Mouse (Mus musculus): ENCODE data around the gene Cmtm6. TPM values are rescaled to one million over a fixed set of nuclear protein-coding genes. Genes with fewer than 3 reads are reported as not detected.
"Not testable (repeated sequence)": the region's sequence is repeated elsewhere in the genome, so short reads cannot be mapped to it uniquely, and the experiment has no call there.

Cmtm6 gene
- 10 to 100 TPM; 22.1 to 22.4 TPM for total RNA-seq (2021)

DNA sequence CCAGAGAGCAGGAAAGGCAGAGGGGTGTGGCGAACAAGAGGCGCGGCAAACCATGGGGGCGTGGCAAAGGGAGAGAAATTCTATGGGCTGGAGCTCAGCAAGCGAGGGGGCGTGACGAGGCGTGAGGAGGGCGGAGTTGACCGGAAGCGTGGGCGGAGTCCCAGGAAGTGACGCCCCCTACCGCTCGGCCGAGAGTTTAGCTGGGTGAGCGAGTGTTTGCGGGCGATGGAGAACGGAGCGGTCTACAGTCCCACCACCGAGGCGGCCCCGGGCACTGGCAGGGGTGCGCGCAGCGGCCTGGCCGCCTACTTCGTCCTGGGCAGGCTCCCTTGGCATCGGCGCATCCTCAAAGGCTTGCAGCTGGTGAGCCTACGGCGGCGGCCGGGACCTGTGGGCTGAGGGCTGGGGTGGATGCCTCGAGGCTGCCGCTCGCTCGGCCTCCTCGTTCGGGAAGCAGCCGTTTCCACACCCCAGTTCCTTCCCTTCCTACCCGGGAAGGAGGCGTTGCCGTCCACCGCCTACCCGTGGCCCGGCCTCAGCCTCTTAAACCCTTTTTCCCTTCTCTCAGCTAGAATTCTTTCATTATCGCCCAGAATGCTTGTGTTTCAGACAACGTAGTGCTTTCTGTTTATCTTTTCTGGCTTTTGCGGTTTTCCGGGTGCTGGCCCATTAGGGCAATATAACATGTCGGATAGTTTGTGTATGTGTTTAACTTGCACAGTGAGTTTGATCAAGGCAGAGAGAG, at the start of gene Cmtm6:
Gene Cmtm6, plus strand, starts transcription at position 106 of the 745 bp plus-strand sequence.
- peak; percentile 95 for DNase-seq

DNA sequence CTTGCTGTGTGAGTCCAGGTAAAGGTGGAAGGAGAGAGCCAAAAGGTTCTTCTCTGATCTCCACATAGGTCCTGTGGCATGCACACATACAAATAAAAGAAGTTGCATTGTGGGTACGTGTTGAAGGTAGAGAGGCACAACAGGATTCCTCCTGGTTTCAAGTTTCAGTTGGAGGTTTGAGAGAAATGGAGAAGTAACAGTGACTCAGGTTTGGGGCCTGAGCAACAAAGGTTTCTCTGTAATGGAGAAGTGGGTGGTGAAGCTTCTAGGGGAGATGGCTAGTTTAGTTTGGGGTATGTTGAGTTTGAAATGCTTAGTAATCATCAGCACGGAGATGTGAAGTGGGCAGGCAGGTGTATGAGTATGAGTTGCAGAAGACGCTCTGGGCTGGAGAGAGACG, 48.7 kb upstream of the Cmtm6 start:
- no peak for DNase-seq

DNA sequence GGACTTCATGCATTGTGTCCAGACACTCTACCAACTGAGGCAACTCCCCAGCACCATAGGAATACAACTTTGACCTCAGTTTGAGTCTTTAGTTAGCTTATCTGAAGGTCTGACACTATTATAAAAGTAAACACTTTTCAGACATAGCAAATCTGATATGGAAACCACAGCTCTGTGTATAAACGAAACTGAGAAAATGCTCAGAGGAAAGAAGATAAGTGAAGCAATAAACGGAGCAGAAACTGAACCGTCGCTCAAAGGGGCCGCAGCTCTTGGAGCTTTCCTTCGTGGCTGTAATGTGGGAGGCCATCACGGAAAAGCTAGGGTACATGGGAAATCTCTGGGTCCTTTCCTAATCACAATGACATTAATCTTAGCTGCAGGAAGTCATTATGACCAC, 44.7 kb upstream of the Cmtm6 start:
- DNase-seq = no peak

DNA sequence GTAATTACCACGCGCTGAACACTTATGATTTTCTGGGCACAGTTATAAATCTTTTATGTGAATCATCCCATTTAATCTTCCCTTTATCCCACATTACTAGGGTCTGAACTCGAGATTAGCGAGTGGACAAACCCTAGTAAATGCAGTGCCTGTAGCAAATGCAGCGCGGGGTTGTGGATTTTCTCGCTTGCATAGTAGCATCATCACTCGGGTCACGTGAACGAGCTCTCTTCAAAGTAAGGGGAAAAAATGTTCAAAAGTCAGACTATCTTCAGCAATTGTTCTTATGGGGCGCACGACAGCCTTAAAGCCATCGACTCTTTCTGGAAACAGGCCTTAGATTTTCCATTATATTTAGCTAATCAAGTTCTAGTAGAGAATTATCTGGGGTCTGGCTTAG, 43.3 kb upstream of the Cmtm6 start:
- DNase-seq = no peak

DNA sequence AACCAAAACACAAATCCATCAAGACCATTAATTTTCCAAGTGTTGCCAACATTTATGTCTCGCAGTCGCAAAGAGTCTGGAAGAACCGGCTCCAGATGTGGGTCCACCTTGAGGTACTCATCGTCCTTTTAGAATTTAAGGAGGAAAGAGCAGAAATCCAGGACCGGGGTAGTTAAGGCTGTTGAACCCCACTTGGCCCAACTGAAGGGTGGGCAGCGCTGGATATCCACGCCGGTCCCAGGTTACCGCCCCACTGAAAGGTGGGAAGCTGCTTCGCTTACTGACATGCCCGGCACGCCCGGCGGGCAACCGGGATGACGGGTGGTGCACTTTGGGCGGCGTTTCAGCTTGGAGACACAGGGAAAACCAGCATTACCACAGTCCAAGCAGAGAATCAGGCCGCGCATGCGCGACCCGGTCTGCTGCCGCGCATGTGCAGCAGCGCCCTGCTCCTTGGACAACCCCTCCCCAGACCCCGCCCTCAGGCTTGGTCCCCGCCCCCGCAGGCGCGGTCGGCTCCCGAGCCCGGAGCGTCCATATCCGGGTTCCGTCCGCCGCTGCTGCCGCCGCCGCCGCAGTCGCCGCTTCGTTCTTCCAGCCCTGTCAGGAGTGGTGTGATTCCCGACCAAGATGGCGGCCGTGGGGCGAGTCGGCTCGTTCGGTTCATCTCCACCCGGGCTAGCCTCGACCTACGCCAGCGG, 42.5 kb upstream of the Cmtm6 start, which contains the start of gene Dync1li1:
Gene Dync1li1, plus strand, starts transcription at position 539 of the 701 bp plus-strand sequence.
- DNase-seq = peak; percentile 96 to 97

DNA sequence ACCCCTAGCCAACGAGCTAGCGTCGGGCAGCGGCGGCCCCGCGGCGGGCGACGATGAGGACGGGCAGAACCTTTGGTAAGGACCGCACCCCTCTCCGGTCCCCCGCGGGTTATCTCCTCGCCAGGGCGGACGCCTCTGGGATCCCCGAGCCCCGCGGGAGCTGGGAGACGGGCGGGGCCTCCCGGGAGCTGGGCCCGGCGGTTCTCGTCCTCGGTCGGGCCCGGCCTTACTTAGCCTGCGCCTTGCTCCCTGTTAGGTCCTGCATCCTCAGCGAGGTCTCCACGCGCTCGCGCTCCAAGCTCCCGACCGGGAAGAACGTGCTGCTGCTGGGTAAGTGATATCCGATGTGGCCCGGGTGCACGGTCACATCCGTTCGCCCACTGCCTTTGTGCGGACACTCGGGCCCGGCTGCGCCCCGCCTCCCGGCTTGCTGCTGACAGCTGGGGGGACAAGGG, 41.9 kb upstream of the Cmtm6 start:
- peak in 1 of 2 experiments; percentile 38 for DNase-seq

DNA sequence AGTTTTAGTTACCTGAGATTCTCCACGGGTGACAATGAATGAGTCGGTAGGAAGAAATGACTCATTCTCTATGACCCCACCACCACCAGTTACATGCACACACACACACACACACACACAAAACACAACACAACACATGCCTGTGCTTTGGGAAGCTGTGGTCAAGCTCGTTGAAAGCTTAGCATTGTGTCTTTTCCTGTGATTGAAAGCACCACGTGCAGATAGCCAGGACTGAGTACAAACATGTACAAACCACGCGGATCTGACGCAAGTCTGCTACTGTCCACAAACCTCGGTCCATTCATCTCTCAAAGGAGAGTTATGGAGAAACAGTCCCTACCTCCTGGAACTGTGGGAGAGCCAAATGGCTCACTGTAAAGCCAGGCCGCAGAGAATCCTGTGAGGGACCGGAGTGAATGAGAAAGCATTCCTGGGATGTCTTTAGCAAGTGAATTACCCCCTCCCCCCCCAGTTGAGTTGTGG, 40.8 kb upstream of the Cmtm6 start:
- no peak for DNase-seq

DNA sequence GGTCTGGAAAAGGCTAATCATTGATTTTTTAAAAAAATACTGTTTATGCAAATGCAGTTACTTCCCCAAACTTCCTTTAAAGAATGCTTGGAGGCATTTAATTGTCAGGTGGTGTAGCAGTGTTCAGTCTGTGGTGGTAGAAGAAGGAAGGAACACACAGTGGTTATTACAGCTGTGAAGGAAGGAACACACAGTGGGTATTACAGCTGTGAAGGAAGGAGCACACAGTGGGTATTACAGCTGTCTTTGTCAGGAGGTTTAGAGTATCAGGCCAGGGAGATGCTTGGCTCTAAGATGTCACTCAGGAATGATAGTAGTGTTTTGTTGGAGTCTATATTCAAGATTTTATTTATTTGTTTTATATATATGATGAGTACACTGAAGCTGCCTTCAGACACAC, 39.8 kb upstream of the Cmtm6 start:
- DNase-seq = no peak

DNA sequence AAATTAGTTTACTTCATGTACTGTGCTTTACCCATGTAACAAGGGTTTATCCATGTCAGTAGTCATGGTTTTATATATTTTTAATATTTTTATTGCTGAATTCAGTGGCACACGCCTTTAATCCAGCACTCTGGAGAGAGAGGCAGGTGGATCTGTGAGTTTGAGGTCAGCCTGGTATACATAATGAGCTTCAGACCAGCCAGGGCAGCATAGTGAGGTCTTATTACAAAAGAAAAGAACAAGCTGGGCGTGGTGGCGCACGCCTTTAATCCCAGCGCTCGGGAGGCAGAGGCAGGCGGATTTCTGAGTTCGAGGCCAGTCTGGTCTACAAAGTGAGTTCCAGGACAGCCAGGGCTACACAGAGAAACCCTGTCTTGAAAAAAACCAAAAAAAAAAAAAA, 35.3 kb upstream of the Cmtm6 start:
- DNase-seq = not testable (repeated sequence)

DNA sequence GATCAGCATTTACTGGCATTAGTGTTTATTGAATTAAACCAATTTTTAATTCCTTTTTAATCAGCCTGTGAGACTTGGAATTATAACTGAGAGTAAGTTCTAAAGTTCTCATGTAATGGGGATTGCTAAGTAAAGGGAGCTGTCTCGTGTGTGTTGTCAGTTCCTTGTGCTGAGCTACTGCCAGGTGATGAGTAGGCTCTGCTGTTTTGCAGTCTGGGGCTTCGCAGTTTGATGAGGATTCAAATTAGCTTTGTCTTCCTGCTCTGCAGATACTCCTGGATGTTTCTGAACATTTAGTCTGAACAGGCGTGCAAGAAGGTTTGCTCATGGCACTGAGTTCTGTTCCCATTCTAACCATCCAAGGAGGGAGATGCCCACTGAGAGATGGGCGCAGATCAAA, 33.8 kb upstream of the Cmtm6 start:
- DNase-seq = no peak

DNA sequence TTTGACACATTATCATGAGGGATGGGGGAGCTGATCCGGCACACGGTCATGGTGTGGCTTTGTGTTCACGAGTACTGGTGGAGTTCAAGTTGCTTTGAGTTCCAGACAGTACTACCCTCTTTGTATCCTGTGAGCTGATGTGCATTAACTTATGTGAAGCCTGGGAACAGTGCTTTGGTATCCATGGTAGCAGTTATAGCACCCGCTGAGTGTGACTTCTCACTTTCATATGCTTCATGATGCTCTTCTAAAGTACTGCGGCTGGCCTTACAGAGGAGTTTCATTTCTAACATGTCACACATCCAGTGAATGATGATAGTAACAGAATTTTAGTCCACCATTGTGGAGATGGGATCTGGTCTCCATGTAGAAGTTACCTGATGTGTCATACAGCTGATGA, 33.0 kb upstream of the Cmtm6 start:
- no peak for DNase-seq

DNA sequence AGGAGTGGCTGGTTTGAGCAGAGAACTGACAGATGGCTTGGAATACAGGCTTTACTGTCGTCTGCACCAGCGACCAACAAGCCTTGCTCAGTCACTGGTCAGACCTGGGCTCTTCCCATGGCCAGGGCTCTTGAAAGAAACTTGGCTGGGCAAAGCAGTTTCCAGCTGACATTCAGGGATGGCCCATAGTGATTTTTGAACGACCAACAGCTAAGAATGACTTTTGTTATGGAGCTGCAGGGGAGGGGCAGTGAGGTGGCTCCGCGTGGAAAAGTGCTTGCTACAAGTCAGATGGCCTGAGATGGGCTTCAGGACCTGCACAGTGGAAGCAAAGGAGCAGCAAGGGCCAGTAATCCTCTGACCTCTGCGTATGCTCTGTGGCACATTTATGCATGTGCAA, 31.7 kb upstream of the Cmtm6 start:
- no peak for DNase-seq

DNA sequence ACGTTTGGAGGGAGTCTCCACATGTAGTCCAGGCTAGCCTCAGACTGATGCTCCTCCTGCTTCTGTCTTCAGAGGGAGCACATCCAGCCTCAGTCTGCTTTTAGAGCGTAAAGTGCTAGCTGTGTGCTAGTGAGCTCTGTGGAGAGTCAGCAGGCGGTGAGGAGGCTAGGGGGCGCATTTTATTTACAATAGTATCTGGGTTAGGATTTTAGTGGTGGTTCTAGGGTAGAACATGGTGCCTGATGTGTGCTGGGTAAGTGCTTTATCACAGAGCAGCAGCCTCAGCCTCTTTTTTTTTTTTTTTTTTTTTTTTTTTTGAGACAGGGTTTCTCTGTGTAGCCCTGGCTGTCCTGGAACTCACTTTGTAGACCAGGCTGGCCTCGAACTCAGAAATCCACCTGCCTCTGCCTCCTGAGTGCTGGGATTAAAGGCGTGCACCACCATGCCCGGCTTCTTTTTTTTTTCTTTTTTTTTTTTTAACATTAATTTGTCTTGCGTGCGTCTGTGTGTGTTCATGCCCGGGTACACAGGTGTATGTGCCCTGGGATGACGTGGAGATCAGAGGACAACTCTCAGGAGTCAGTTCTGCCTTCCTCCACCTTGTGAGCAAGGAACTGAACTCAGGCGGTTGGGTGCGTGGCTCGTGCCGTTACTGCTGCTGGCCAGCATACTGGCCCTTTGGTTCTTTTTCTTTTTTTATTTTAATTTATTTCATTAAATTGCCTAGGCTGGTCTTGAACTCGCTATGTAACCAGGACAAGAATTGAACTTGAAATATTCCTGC, 30.8 kb upstream of the Cmtm6 start:
- no peak for DNase-seq

DNA sequence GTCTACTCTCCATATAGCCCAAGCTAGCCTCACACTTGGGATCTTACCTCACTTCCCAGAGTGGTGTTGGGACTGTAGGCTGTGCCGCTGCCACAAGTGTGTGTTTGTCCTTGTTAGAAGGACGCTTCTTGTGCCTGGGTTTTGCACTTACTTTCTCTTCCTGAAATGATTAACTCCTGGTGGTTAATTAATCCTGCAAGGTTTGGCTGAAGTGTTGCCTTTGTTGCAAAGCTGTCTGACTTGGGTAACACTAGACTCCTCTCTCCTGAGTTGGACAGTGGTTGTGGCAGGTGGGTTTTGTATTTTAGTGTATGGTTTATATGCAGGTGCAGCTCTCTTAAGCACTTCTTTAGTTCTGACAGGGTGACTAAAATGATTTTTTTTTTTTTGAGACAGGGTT, 29.9 kb upstream of the Cmtm6 start:
- DNase-seq = no peak

DNA sequence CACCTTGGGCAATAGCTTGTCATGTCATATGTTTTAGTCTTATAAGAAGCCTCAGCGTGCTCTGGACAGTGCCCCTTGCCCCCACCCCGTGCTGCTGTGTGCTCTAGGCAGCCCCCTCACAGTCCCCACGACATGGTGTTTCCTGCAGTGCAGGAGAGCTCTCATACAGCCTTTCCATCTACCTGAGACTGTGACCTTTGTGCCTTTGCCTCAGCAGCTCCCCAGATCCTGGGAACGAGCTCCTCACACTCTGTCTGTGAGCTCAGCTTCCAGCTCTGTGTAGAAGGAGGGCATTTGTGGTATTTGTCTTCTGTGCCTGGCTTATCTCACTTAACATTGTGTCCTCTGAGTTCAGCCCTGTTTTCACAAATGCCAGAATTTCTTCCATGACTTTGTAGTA, 29.0 kb upstream of the Cmtm6 start:
- no peak for DNase-seq

DNA sequence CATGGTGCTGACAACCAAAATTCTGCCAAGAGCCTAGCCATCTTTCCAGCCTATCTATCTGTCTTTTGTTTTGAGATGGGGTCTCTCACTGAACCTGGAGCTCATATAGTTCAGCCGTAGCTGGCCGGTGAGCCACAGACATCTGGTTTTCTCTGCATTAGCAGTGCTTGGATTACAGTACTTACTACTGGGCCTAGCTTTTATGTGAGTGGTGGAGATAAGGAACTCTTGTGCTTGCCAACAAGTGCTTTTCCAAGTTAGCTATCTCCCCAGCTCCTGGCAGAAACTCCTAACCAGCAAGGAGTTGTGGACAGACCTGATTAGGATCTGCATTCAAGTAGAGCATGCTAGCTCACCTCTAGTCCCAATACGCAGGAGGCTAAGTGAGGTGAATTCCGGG, 23.1 kb upstream of the Cmtm6 start:
- DNase-seq = no peak

DNA sequence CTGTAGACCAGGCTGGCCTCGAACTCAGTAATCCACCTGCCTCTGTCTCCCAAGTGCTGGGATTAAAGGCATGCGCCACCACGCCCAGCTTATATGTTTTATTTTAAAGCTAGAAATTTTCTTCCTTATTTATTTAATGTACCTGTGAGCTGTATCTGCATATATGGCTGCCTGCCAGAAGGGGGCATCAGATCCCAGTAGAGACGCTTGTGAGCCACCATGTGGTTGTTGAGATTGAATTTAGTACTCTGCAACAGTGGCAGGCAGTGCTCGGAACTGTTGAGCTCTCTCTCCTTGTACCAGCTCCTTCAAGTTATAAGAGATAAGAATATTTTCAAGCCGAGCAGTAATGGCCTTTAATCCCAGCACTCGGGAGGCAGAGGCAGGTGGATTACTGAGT, 20.6 kb upstream of the Cmtm6 start:
- no peak for DNase-seq

DNA sequence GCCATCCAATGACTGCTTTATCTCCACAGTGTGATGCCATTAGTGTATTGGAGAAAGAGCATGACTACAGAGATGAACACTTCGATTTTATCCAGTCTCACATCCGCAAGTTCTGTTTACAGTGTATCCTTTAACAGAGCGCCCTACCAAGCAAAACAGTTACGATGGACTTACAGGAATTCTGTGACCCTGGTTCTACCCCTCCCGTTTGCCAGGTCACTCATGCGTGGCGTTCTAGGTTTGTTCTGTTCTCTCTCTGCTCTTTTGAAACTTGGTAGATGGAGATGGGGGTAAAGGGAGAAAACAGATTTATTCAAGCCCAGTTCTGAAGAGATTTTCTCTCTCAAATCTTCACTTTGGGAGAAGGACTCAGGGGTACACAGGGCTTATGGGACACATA, 17.4 kb upstream of the Cmtm6 start:
- DNase-seq = no peak

DNA sequence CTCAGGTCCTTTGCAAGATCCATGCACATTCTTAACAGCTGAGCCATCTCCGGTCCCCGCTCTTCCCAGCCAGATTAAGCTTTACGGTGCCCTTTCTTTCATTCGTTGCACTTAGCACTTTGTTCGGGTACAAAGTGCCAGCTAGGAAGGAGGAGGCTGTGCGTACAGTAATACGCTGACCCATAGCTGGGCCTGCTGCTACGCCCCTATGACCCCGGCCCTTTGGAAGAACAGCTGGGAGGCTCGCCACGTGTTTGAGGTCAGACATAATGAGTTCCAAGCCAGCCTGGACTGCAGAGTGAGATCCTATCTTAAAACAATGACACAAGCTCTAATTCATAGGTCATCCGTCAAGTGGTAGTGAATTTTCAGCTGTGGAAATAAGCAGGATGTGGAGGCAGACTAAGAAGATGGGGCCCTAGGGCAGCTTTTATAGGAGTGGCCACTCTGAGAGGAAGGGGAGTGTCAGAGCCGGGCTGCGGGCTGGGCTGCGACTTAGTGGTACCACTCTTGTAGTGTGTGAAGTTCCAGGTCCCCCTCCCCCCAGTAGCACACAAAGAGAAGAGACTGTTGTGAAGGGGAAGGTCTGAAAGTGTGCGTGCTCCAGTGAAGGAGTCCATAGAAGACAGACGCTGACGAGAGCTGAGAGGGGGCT, 14.1 kb upstream of the Cmtm6 start:
- DNase-seq = no peak

DNA sequence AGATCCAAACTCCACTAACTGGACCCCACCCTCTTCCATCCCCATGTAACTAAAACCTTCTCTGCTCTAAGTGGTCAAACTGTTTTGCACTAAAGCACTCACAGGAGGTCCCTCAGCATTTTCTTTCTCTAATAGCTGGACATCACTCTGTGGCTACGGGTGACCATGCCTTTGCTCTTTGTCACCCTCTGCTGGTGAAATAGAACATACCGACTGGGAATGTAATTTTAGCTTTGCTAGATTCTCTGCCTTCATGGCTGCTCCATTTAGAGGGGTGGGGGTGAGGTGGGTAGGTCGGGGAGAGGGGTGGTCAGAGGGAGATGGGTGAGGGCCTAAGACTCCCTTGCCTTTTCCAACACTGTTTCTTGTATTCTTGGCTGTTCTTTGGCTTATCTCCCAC, 3.6 kb upstream of the Cmtm6 start:
- no peak for DNase-seq

DNA sequence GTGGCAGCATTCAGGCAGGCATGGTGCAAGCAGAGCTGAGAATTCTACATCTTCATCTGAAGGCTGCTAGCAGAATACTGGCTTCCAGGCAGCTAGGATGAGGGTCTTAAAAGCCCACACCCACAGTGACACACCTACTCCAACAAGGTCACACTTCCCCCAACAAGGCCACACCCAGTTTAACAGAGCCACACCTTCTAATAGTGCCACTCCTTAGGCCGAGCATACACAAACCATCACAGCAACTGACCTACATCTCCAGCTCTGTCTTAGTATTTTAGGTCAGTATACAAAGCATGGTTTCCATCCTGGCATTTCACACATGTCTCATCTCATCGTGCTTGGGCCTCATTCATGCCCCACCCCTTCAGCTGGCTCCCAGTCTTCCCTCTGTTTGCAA, 2.5 kb upstream of the Cmtm6 start:
- not testable (repeated sequence) for DNase-seq

All from layer of hippocampus, postnatal 36 days (tissue).